Mouse (Mus musculus): ENCODE results near the gene G430095P16Rik.

G430095P16Rik gene

DNA sequence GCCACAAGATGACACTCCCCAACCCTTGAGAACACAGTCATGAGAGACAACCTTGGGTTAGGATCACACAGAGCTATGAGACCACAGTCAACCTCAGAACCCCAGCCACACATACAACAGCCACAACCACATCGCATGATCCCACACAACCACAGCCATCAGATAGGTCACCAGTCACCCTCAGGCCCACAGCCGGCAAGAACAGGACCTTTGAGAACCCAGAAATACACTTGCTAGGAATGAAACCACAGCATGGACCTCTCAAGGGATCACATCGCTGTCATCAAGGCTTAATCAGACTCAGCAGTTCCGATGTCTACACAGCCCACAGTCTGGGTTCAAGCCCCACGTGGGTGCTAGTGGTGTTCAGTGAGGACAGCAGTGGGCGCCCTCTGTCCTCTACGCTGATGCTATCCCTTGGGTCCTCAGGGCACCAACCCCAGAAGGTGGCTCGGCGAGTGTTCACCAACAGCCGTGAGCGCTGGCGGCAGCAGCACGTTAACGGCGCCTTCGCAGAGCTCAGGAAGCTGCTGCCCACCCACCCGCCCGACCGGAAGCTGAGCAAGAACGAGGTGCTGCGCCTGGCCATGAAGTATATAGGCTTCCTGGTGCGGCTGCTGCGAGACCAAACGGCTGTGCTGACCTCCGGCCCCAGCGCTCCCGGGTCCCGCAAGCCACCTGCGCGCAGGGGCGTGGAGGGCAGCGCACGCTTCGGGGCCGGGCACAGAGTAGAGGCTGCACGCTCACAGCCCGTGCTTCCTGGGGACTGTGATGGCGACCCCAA is 19.1 kb upstream of the G430095P16Rik start:
- DNase-seq, result no peak

GRCm38 (mm10) chr8:84704356-84704755 is 18.5 kb upstream of the G430095P16Rik start:
- peak; percentile 58 for DNase-seq

- no peak for DNase-seq
These were observed 17.7 kb upstream of the G430095P16Rik start for GRCm38 (mm10) chr8:84704867-84705831.

GRCm38 (mm10) chr8:84705960-84706359 is 16.8 kb upstream of the G430095P16Rik start:
- no peak for DNase-seq

- DNase-seq, result no peak
These were observed 16.1 kb upstream of the G430095P16Rik start for GRCm38 (mm10) chr8:84706610-84707266.

GRCm38 (mm10) chr8:84707267-84707883 is 15.4 kb upstream of the G430095P16Rik start:
- no peak for DNase-seq

DNA sequence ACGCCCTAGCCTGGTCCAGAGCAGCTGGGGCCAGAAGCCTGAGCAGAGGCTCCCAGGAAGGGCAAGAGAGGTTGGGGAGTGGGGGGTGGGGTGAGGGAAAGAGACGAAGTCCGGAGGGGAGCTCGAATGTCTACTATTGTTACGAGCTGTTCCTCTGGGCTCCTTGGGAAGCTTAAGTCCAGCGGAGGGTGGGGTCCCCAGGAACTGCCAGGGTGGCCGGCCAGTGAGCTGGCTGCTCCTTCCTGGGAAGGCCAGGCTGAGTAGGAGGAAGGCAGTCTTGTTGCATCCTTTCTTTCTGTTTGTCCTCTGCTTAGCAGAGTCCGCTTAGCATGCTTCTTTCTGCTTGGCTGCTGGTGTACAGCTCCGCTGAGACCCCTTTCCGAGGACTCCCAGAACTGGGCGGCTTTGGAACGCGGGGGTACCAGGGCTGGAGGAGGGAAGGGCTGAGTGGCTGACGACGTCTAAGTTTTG is 14.7 kb upstream of the G430095P16Rik start:
- DNase-seq, result no peak

- peak; percentile 81 for DNase-seq
These were observed 13.9 kb upstream of the G430095P16Rik start for GRCm38 (mm10) chr8:84708774-84709475.

GRCm38 (mm10) chr8:84709931-84710330 is 12.9 kb upstream of the G430095P16Rik start:
- DNase-seq, result no peak

- no peak for DNase-seq
These were observed 11.5 kb upstream of the G430095P16Rik start for GRCm38 (mm10) chr8:84711312-84711711.

DNA sequence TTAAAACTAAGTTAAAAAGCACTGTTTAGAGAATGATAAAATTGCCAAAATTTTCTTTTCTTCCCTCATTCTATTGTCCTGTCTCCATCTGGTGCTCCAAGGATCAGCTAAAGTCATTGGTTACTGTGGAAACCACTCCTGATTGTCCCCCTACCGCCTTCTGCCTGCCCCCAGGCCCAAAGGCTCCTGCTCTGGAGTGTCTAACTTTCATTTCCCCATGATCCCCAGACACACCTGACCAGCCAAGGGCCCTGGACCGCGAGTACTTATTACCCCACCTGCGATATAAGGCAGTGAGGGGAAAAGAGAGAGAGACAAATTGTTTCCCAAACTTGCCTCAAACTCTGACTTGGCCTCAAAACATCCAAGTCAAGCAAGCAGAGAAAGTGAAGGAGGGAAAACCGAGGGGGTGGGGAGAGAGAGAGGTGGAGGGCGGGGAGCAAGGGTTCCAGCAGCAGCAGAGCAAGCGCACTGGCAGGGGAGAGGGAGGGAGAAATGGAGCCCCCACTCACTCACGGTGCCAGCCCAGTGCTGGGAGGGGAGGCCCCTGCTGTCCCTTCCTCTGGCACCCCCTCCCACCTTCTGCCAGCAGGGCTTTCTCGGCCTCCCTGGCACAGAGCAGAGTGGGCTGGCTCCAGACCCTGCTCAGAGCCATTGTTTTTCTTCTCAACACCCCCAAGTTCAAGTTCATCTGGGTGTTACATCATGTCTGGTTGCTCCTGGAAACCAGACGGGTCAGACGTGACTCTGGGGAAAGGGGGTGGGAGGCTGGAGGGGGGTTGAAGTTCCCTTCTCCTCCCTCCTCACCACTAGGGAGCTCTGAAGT is 10.7 kb upstream of the G430095P16Rik start:
- no peak for DNase-seq

GRCm38 (mm10) chr8:84712759-84713120 is 10.1 kb upstream of the G430095P16Rik start:
- no peak for DNase-seq

GRCm38 (mm10) chr8:84713381-84713780 is 9.4 kb upstream of the G430095P16Rik start:
- no peak for DNase-seq

GRCm38 (mm10) chr8:84714161-84714560 is 8.6 kb upstream of the G430095P16Rik start:
- DNase-seq, result no peak

DNA sequence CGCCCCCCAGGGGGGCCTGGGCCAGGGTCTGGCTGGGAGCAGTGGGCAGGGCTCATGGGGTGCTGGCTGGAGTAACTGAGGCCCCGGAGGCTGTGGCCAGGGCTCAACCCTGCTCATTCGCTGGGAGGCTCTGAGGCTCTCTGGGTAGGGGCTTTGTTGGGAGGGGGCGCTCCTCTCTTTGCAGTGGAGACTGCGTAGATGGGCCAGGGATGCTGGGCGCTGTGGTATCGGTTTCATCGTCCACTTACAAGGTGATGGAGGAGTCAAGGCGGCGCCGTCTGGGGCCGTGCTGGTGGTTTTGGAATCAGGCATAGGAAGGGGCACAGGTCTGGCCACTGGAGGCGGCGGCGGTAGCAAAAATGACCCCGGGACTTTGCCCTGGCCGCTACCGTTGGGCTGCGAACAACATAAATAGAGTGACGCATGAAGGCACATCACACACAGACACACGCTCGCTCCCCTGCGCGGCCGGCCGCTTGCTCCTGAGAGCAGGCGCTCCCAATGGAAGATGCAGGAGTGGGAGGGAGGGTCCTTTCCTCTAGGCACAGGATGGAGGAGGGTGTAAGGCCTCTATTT is 6.8 kb upstream of the G430095P16Rik start:
- DNase-seq, result no peak

- DNase-seq, result no peak
These were observed 6.0 kb upstream of the G430095P16Rik start for GRCm38 (mm10) chr8:84716790-84717189.

DNA sequence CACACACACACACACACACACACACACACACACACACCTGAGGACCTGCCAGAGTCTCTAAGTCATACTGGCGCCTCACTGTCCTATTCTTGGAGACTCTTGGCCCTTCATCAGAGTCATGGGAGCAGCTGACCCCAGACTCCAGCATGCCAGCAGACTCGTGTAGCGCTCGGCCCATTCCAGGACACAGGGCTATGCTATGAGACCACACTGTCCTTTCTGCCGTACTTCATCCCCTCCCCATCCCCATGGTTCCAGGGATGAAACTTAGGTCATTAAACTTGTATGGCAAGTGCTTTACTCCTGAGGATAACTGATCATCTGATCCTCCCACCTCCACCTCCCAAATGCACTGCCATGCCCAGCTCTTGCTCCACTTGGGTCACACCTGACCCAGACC is 4.3 kb upstream of the G430095P16Rik start:
- DNase-seq, result no peak

DNA sequence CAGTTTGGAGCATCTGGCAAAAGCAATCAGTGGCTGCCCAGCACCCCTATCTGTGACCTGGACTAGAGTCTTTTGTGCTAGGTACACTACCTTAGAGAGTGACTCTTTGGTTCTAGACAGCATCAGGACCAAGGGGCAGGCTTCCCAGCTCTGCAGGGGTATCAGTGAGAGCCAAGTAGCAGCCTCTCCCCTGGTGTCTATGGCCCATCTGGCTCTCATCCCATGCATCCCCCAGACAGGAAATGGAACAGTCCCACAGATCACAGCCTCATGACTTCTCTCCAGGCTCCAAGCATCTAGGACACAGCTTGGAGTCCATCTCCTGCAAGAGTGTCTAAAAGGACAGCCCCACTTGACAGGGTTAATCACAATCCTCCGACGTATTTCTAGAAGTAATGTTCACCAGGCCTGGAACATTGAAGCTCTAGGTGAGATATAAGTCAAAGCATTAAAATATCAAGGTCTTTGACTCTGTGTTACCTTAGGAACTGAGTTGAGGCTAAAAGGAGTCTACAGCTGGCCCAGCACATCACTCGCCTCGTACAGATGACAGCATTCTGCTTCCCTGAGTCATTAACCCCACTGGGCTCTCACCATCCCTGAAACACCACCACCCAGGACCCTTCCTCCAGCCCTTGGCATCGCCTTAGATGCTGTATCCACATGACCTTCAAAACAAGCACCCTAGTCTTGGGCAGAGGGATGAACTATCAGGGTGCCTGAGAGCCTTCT is 3.7 kb upstream of the G430095P16Rik start:
- no peak for DNase-seq

DNA sequence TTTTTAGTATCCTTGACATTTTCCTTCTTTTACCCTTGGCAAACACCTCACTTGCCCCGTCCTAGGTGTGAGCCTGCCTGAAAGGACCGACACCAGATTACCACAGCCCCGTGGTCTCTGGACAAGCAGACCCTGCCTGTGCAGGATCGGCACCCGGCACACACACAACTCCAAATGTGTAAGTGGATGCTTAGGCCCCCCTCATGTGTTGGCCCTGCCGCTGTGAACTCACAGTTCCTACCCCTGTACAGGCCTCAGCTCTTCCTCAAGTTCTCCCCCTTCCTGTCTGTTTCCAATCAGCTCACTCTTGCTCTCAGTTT is 317 bp upstream of the G430095P16Rik start:
- DNase-seq, result no peak

GRCm38 (mm10) chr8:84723571-84723900 is 729 bp downstream of the G430095P16Rik start:
- no peak for DNase-seq
